Mouse (Mus musculus) B cell, adult 67 days (primary cell): ENCODE measurements around the gene Akr1c18. TPM values are rescaled to one million over a fixed set of nuclear protein-coding genes. Genes with fewer than 3 reads are reported as not detected.

ENCODE experiments used
- total RNA-seq, 2 experiments: library from RNA; stranded (reverse); gene quantifications; 4 replicates each; pipeline ENCODE4 v1.2.4; 2023

The Akr1c18 gene
- total RNA-seq, result not detected

GRCm38 (mm10) chr13:4150518-4150917, at the start of gene Akr1c18:
Akr1c18 (minus strand) TSS chr13:4150654.

DNA sequence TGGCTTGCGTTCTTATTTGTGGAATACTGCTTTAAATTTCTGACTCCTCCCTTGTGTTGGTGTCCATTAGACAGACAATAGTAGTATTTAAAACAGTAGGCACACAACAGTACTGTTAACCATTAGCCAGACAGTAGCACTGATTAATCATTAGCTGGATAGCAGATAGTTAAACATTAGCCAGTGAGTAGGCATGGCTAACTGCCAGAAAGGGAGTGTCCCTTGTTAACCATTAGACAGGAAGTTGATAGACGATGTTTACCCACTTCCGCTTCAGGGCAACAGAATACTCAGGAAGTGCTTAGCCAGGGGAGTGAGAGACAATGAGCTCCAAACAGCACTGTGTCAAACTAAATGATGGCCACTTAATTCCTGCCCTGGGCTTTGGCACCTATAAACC, 40.5 kb upstream of the Akr1c18 start, which contains the start of gene Akr1c13:
Gene Akr1c13, plus strand, starts transcription at position 247 of the 400 bp plus-strand sequence.

Other genes with a start within 250 kb of the Akr1c18 start
- gene Net1, start 232.4 kb downstream of the Akr1c18 start, total RNA-seq, result 10 to 100 TPM; 19.8 to 33.1 TPM
- not detected for gene Tubal3, start 232.4 kb downstream of the Akr1c18 start, total RNA-seq
- gene Ucn3, start 205.3 kb downstream of the Akr1c18 start, total RNA-seq, result not detected
- not detected for gene Akr1c14, start 101.6 kb downstream of the Akr1c18 start, total RNA-seq
- under 1 TPM; 0.44 to 0.98 TPM for gene Akr1c13, start 40.5 kb upstream of the Akr1c18 start, total RNA-seq
- not detected for gene Akr1c19, start 78.0 kb upstream of the Akr1c18 start, total RNA-seq
- not detected for gene Akr1c12, start 128.8 kb upstream of the Akr1c18 start, total RNA-seq